Mouse (Mus musculus): ENCODE results near the gene BC030870.
"Not testable (repeated sequence)": the region's sequence is repeated elsewhere in the genome, so short reads cannot be mapped to it uniquely, and the experiment has no call there.

BC030870 gene

DNA sequence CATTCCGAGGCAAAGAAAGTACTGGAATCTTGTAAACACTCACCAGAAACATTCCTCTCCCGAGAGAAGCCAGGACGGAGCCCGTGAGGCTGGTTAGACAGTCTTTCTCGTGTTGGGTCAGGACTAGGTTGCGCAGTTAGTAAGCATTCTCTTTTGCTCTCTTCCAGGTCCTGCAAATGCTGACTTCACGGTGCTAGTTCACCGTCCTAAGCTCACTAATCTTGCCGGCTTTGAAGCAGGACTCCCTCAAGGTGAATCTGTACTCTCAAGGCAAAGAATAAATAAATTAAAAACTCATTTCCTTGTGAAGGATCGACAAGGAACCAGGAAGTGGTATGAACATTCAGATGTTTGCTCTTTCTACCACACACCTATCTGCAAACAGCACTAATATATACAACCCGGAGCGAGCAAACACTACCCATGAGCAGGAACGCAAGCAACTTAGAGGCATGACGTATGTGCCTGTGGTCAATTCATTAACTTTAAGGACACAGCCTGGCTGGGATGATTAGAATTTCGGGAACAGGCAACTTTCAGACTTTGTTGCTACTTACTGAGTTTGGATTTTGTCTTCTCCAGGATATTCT, at the start of gene BC030870:
BC030870 (minus strand) TSS at position 365 of the 590 bp plus-strand sequence.
- no peak for DNase-seq (ENCODE audit: low read depth in 1 of 2, low spot score in 2 of 2)

DNA sequence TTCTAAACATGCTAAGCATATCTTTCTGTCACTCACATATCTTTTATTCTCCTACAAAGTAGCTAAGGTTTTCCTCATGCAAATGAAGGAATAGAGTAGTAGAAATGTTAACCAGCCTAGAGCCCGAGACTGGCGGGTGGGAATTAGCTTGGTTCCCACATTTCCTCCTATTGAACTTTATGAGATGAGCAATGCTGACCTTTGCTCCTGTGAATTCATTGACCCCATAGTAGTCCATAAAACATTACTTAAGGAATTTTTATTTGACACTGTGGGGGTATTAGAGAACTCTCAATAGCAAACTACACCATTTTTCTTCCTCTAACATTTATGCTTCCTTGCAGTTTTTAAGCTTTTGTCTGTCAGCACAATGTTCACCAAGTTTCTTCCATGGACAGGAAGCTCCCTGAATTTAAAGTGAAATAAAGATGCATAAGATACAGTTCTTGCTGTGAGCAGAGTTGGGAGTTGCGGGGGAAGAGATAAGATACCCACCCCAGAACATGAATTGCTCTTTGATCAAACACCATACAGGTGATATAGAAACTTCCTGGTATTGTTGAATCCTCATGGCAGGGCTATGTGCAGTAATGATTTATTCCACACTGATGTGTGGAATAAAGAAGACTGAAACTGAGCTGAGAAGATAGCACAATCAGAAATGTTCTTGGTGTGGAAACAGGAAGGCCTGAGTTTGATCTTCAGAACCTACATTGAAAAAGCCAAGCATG, 45.5 kb upstream of the BC030870 start:
- no peak for DNase-seq (ENCODE audit: low read depth in 1 of 2, low spot score in 2 of 2)

- no peak for DNase-seq (ENCODE audit: low read depth in 1 of 2, low spot score in 2 of 2)
Measured at GRCm38 (mm10) chr8:65169184-65169583, 39.8 kb upstream of the BC030870 start.

GRCm38 (mm10) chr8:65160676-65161075, 31.3 kb upstream of the BC030870 start:
- not testable (repeated sequence) for DNase-seq (ENCODE audit: low read depth in 1 of 2, low spot score in 2 of 2)

DNA sequence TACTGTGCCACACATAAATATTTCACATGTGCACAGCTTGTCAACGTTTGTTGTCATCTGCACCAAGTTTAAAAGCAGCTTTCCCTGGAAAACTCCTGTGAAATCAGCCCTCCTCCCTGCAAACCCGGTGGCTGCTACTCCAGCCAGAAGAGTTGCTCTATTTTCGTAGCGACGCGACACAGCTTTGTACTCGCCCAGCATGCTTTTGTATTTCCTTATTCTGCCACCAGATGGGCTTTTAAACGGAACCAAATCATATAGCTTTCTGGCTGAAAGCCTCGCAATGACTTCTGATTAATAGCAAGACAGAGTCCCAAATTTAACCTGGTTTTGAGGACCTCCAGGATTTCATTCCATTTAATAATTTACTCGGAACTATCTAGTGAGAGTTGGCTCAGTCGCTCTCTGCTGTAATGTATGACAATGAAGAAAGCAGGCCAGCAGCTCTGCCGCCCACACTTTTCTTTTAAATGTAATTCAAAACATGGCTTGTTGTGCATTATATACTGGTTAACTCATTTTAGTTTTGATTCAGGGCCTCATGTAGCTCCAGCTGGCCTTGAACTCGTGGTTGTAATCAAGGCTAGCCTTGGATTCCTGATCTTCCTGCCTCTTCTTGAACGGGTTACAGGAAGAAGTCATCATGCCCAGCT, 29.9 kb upstream of the BC030870 start:
- no peak for DNase-seq (ENCODE audit: low read depth in 1 of 2, low spot score in 2 of 2)

GRCm38 (mm10) chr8:65157901-65158300, 28.5 kb upstream of the BC030870 start:
- DNase-seq (ENCODE audit: low read depth in 1 of 2, low spot score in 2 of 2), result no peak

- DNase-seq (ENCODE audit: low read depth in 1 of 2, low spot score in 2 of 2), result no peak
Measured at GRCm38 (mm10) chr8:65138830-65139466, 9.6 kb upstream of the BC030870 start.

DNA sequence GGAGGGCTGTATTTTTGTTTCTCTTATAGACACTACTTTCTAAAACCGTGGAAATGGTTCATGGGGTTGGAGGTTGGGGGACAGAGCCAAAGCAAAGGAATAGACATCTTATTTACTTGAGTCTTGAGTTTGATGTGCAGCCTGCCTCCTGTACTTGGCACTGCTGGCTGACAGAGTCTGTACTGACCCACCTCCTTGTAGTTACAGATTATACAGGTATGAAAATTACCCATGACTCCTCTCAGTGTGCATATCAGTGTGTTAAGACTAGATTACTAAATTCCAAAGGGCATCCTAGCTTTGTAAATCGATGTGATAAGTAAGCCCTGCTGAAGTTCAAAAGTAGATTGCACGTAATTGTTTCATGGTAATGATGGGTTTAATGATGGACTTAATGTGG, 2.9 kb downstream of the BC030870 start:
- no peak for DNase-seq (ENCODE audit: low read depth in 1 of 2, low spot score in 2 of 2)

- DNase-seq (ENCODE audit: low read depth in 1 of 2, low spot score in 2 of 2), result no peak
Measured at GRCm38 (mm10) chr8:65126014-65126413, 3.3 kb downstream of the BC030870 start.

DNA sequence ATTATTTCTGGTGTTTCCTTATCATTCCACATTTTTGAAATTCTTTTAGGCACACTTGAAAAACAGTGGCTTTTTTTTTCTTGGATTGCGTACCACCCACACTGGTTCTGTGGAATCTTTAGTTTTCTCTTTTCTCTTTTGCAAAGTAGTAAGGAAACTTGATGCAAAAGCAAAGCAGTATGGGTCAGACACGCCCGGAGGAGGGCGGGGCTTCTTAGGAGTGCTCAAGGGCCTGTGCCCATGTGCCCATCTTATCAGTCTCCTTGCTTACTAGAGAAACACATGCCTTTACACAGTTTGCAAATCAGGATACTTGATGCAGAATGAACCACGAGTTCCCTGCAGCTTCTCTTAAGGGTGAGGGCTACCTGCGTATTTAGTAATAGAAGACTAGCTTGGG, 17.3 kb downstream of the BC030870 start:
- DNase-seq (ENCODE audit: low read depth in 1 of 2, low spot score in 2 of 2), result no peak

DNA sequence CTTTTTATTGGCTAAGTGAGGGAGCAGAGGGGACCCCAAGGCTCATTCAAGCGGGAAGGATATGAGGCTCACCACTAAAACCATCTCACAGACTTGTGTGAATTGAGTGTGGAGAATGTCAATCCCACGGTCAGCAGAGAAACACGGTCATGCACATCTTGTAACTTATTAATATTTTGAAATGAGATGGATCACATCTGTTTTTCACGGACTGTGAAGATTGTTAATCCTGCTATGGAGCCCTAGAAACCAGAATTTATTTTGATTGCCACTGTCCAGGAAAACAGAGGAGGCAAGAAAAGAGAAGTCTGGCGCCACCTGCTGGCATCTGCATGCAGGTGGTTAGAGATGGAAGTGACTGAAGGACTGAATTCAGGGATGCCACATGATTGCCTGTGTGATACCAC, 19.1 kb downstream of the BC030870 start:
- DNase-seq (ENCODE audit: low read depth in 1 of 2, low spot score in 2 of 2), result no peak

DNA sequence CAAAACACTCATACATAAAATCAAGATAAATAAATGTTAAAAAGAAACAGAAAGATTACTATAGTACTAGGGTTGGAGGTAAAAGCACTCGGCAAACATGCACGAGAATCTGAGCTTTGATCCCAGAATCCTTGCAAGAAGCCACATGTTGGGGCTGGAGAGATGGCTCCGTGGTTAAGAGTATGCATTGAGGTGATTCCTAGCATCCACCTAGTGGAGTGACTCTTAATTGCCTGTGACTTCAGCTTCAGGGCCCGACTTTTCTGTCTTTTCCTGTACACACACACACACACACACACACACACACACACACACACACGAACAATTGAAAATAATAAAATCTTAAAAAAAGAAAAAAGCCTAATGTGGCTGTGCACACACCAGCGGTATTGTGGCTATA, 20.4 kb downstream of the BC030870 start:
- no peak for DNase-seq (ENCODE audit: low read depth in 1 of 2, low spot score in 2 of 2)

- DNase-seq (ENCODE audit: low read depth in 1 of 2, low spot score in 2 of 2), result no peak
Measured at GRCm38 (mm10) chr8:65107936-65108718, 21.2 kb downstream of the BC030870 start.

DNA sequence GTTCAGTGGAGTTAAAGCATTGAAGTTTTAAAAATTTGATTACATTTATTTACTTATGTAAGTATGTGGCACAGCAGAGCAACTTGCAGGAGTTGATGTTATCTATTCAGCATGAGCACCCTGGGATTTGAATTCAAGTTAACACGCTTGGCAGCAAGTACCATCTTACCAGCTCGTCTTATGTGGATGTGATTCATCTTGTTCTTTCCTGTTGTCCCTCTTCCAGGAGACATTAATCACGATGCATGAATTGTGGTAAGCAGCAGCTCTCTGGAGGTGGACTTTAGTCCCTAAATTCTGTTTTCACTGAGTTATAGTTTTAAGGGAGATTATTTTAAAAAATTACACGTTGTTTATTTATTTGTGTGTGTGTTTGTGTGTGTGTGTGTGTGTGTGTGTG, 25.3 kb downstream of the BC030870 start:
- no peak for DNase-seq (ENCODE audit: low read depth in 1 of 2, low spot score in 2 of 2)

DNA sequence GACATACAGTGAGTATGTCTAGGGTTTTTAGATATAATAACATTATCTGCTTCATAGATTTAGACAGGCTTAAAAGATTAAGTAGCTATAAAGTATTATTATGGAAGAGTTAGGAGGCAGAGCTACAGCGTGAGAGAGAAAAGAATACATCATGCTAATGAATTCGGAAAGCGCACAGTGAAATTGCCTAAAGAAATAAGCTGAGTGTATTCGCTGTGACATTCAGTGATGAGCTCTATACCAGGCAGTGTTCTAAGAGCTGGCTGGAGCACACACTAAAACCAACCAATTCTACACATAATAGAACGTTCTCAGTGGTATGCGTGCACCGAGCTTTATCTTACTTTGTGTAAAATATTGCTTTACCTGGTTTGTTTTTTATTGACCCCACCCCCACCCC, 25.7 kb downstream of the BC030870 start:
- no peak for DNase-seq (ENCODE audit: low read depth in 1 of 2, low spot score in 2 of 2)

GRCm38 (mm10) chr8:65099735-65100134, 29.6 kb downstream of the BC030870 start:
- no peak for DNase-seq (ENCODE audit: low read depth in 1 of 2, low spot score in 2 of 2)

DNA sequence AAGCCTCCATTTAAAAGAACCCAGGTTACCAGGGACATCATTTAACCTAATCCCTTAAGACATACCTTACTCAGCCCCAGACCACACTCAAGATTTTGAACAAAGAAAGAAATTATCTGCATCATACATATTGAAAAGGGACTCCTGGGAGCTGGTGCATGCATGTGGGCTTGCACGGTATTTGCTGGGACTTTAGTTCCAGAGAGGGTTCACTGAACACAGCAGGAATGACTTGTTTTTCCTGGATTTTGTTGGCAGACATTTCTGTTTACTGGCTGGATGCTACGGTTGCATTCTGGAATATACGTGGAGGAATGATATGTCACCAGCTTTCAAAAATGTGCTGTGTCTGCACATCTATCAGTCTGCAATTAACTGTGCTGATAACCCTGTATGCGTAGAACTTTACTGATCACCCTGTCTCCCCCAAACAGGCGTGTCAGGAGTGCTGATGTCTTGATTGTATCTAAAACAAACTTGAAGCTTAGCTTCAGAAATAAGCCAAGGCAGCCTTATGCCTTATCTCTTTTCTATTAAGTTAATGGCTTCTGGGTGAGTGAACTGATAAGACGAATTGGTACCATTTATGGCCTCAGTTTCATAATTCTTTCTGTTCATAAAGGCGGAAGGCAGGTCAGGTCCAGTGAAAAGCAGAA, 31.5 kb downstream of the BC030870 start:
- DNase-seq (ENCODE audit: low read depth in 1 of 2, low spot score in 2 of 2), result no peak

- DNase-seq (ENCODE audit: low read depth in 1 of 2, low spot score in 2 of 2), result no peak
Measured at GRCm38 (mm10) chr8:65089781-65090180, 39.6 kb downstream of the BC030870 start.

DNA sequence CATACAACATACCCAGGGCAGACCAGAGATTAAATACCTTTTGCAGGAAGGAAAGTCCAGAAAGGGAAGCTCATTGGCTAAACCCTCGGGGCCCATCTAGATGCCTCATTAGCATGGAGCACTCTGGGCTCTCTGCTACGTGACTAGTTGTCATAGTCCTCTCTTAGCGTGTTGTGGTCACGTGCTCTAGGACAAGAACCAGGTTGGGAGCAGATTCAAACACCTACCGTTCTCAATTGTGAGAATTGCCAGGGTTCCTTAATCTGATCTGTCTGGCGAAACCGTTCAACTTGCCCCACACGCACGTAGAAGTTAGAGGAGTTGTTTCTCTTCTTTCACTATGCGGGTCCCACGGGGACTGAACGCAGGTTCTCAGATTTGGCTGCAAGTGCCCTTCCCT, 41.2 kb downstream of the BC030870 start:
- DNase-seq (ENCODE audit: low read depth in 1 of 2, low spot score in 2 of 2), result no peak

GRCm38 (mm10) chr8:65087711-65088110, 41.7 kb downstream of the BC030870 start:
- DNase-seq (ENCODE audit: low read depth in 1 of 2, low spot score in 2 of 2), result no peak

GRCm38 (mm10) chr8:65085680-65086079, 43.7 kb downstream of the BC030870 start:
- no peak for DNase-seq (ENCODE audit: low read depth in 1 of 2, low spot score in 2 of 2)
